Mouse (Mus musculus): ENCODE measurements around the gene Slc9a1. TPM values are rescaled to one million over a fixed set of nuclear protein-coding genes. Genes with fewer than 3 reads are reported as not detected.
A peak's percentile ranks its signal among the peaks of the same experiment; 100 is the strongest.

Gene Slc9a1
- polyA plus RNA-seq, 1 experiment from 2014 or later, result 8.0 TPM

- DNase-seq (ENCODE audit: low spot score) (no peak), ATAC-seq (ENCODE audit: insufficient number of reproducible peaks, low FRiP score, low TSS enrichment, low read depth) (no peak)
- H3K4me2 ChIP-seq (ENCODE audit: low read depth, severe bottlenecking), result peak overlapping the region; percentile 77
- H3K27ac ChIP-seq (replicated peaks; ENCODE audit: low read depth, low read length), result peak overlapping the region; percentile 72; the same call in 1 of the 2 replicates
- peaks cover 31% of the 10 kb centered on the region for H3K4me1 ChIP-seq (ENCODE audit: control insufficient read depth, insufficient read depth, low read length)
- H3K9me3 ChIP-seq (ENCODE audit: control insufficient read depth, low read length), result no peaks in the 10 kb centered on the region
- peak overlapping the region; percentile 93 for H3K4me3 ChIP-seq (ENCODE audit: low read depth, low read length)
- peak overlapping the region; percentile 91 for H3K9ac ChIP-seq (ENCODE audit: low read length)
- H3K27me3 ChIP-seq (ENCODE audit: control insufficient read depth, insufficient read depth, low read length), result no peaks in the 10 kb centered on the region
- 73% methylated on average over 22 of the region's 22 CpGs for WGBS
- no peaks in the 10 kb centered on the region for H3K36me3 ChIP-seq (ENCODE audit: control insufficient read depth, insufficient read depth, low read length)
Observed at GRCm38 (mm10) chr4:133370298-133371274, 1.1 kb downstream of the Slc9a1 start.

- ATAC-seq (ENCODE audit: insufficient number of reproducible peaks, low FRiP score, low TSS enrichment, low read depth) (no peak), DNase-seq (ENCODE audit: low spot score) (no peak)
- no peak overlapping the region for H3K27ac ChIP-seq (replicated peaks; ENCODE audit: low read depth, low read length)
- WGBS, result 75% methylated on average over 7 of the region's 7 CpGs
- peak overlapping the region; percentile 77 for H3K4me2 ChIP-seq (ENCODE audit: low read depth, severe bottlenecking)
- no peaks in the 10 kb centered on the region for H3K9me3 ChIP-seq (ENCODE audit: control insufficient read depth, low read length)
- H3K4me3 ChIP-seq (ENCODE audit: low read depth, low read length), result 0 out of 2 replicates have a peak overlapping the region, but pooled peaks have one; percentile 8
- no peaks in the 10 kb centered on the region for H3K27me3 ChIP-seq (ENCODE audit: control insufficient read depth, insufficient read depth, low read length)
- H3K9ac ChIP-seq (ENCODE audit: low read length), result peak overlapping the region; percentile 43
- no peaks in the 10 kb centered on the region for H3K36me3 ChIP-seq (ENCODE audit: control insufficient read depth, insufficient read depth, low read length)
- H3K4me1 ChIP-seq (ENCODE audit: control insufficient read depth, insufficient read depth, low read length), result peaks cover 31% of the 10 kb centered on the region
Observed at GRCm38 (mm10) chr4:133371621-133372277, 2.2 kb downstream of the Slc9a1 start.

- H3K9ac ChIP-seq (ENCODE audit: low read length), result peak overlapping the region; percentile 43; the same call in 1 of the 2 replicates
- H3K27me3 ChIP-seq (ENCODE audit: control insufficient read depth, insufficient read depth, low read length), result no peaks in the 10 kb centered on the region
- no peak overlapping the region for H3K4me3 ChIP-seq (ENCODE audit: low read depth, low read length)
- 69% methylated on average over 6 of the region's 6 CpGs for WGBS
- no peak overlapping the region for H3K27ac ChIP-seq (replicated peaks; ENCODE audit: low read depth, low read length)
- no peak for DNase-seq (ENCODE audit: low spot score)
- ATAC-seq (ENCODE audit: insufficient number of reproducible peaks, low FRiP score, low TSS enrichment, low read depth), result no peak
- no peaks in the 10 kb centered on the region for H3K9me3 ChIP-seq (ENCODE audit: control insufficient read depth, low read length)
- H3K4me1 ChIP-seq (ENCODE audit: control insufficient read depth, insufficient read depth, low read length), result peaks cover 31% of the 10 kb centered on the region
- H3K4me2 ChIP-seq (ENCODE audit: low read depth, severe bottlenecking), result peak overlapping the region; percentile 77
- no peaks in the 10 kb centered on the region for H3K36me3 ChIP-seq (ENCODE audit: control insufficient read depth, insufficient read depth, low read length)
Observed at GRCm38 (mm10) chr4:133372278-133372665, 2.8 kb downstream of the Slc9a1 start.

GRCm38 (mm10) chr4:133374011-133374410, 4.5 kb downstream of the Slc9a1 start:
- no peak overlapping the region for H3K4me2 ChIP-seq (ENCODE audit: low read depth, severe bottlenecking)
- H3K4me1 ChIP-seq (ENCODE audit: control insufficient read depth, insufficient read depth, low read length), result peaks cover 48% of the 10 kb centered on the region
- WGBS, result 85% methylated on average over 4 of the region's 4 CpGs
- no peaks in the 10 kb centered on the region for H3K36me3 ChIP-seq (ENCODE audit: control insufficient read depth, insufficient read depth, low read length)
- H3K9ac ChIP-seq (ENCODE audit: low read length), result no peak overlapping the region
- no peak overlapping the region for H3K27ac ChIP-seq (replicated peaks; ENCODE audit: low read depth, low read length)
- H3K27me3 ChIP-seq (ENCODE audit: control insufficient read depth, insufficient read depth, low read length), result no peaks in the 10 kb centered on the region
- no peak for ATAC-seq (ENCODE audit: insufficient number of reproducible peaks, low FRiP score, low TSS enrichment, low read depth)
- no peak overlapping the region for H3K4me3 ChIP-seq (ENCODE audit: low read depth, low read length)
- no peaks in the 10 kb centered on the region for H3K9me3 ChIP-seq (ENCODE audit: control insufficient read depth, low read length)
- DNase-seq (ENCODE audit: low spot score), result no peak

- Histone ChIP-seq H3K27ac (replicated peaks; ENCODE audit: low read depth, low read length) (no peak overlapping the region), H3K9ac (ENCODE audit: low read length) (no peak overlapping the region), H3K9me3 (ENCODE audit: control insufficient read depth, low read length) (no peaks in the 10 kb centered on the region), H3K36me3 (ENCODE audit: control insufficient read depth, insufficient read depth, low read length) (no peaks in the 10 kb centered on the region), H3K4me1 (ENCODE audit: control insufficient read depth, insufficient read depth, low read length) (peaks cover 49% of the 10 kb centered on the region), H3K4me3 (ENCODE audit: low read depth, low read length) (no peak overlapping the region), H3K4me2 (ENCODE audit: low read depth, severe bottlenecking) (no peak overlapping the region), H3K27me3 (ENCODE audit: control insufficient read depth, insufficient read depth, low read length) (no peaks in the 10 kb centered on the region)
- ATAC-seq (ENCODE audit: insufficient number of reproducible peaks, low FRiP score, low TSS enrichment, low read depth) (no peak), DNase-seq (ENCODE audit: low spot score) (no peak)
- WGBS, result 86% methylated on average over 10 of the region's 10 CpGs
Observed at GRCm38 (mm10) chr4:133375812-133376577, 6.5 kb downstream of the Slc9a1 start.

- Histone ChIP-seq H3K9ac (ENCODE audit: low read length) (no peak overlapping the region), H3K4me1 (ENCODE audit: control insufficient read depth, insufficient read depth, low read length) (peaks cover 29% of the 10 kb centered on the region), H3K4me3 (ENCODE audit: low read depth, low read length) (no peak overlapping the region), H3K36me3 (ENCODE audit: control insufficient read depth, insufficient read depth, low read length) (no peaks in the 10 kb centered on the region), H3K4me2 (ENCODE audit: low read depth, severe bottlenecking) (peak overlapping the region; percentile 20; the same call in 1 of the 2 replicates), H3K27me3 (ENCODE audit: control insufficient read depth, insufficient read depth, low read length) (no peaks in the 10 kb centered on the region), H3K27ac (replicated peaks; ENCODE audit: low read depth, low read length) (peak overlapping the region; percentile 42; the same call in 1 of the 2 replicates), H3K9me3 (ENCODE audit: control insufficient read depth, low read length) (no peaks in the 10 kb centered on the region)
- 2% methylated on average over 13 of the region's 13 CpGs for WGBS
- ATAC-seq (ENCODE audit: insufficient number of reproducible peaks, low FRiP score, low TSS enrichment, low read depth), result 0 out of 2 replicates have a peak, but pooled peaks have one; percentile 21
- peak; percentile 60 for DNase-seq (ENCODE audit: low spot score)
Observed at GRCm38 (mm10) chr4:133378236-133379045, 8.9 kb downstream of the Slc9a1 start.

GRCm38 (mm10) chr4:133379046-133379347, 9.5 kb downstream of the Slc9a1 start:
- Histone ChIP-seq H3K4me2 (ENCODE audit: low read depth, severe bottlenecking) (no peak overlapping the region), H3K27ac (replicated peaks; ENCODE audit: low read depth, low read length) (peak overlapping the region; percentile 42; the same call in 1 of the 2 replicates), H3K9ac (ENCODE audit: low read length) (0 out of 2 replicates have a peak overlapping the region, but pooled peaks have one; percentile 9), H3K9me3 (ENCODE audit: control insufficient read depth, low read length) (no peaks in the 10 kb centered on the region), H3K27me3 (ENCODE audit: control insufficient read depth, insufficient read depth, low read length) (no peaks in the 10 kb centered on the region), H3K4me1 (ENCODE audit: control insufficient read depth, insufficient read depth, low read length) (peaks cover 29% of the 10 kb centered on the region), H3K4me3 (ENCODE audit: low read depth, low read length) (no peak overlapping the region), H3K36me3 (ENCODE audit: control insufficient read depth, insufficient read depth, low read length) (no peaks in the 10 kb centered on the region)
- WGBS, result 32% methylated on average over 5 of the region's 5 CpGs
- no peak for DNase-seq (ENCODE audit: low spot score)
- ATAC-seq (ENCODE audit: insufficient number of reproducible peaks, low FRiP score, low TSS enrichment, low read depth), result no peak

Measured in limb, embryonic 11.5 days (tissue).